Mouse (Mus musculus): ENCODE measurements around the gene Wasl. TPM values are rescaled to one million over a fixed set of nuclear protein-coding genes. Genes with fewer than 3 reads are reported as not detected.

The Wasl gene
- polyA plus RNA-seq, 1 experiment: 4.0 TPM

DNA sequence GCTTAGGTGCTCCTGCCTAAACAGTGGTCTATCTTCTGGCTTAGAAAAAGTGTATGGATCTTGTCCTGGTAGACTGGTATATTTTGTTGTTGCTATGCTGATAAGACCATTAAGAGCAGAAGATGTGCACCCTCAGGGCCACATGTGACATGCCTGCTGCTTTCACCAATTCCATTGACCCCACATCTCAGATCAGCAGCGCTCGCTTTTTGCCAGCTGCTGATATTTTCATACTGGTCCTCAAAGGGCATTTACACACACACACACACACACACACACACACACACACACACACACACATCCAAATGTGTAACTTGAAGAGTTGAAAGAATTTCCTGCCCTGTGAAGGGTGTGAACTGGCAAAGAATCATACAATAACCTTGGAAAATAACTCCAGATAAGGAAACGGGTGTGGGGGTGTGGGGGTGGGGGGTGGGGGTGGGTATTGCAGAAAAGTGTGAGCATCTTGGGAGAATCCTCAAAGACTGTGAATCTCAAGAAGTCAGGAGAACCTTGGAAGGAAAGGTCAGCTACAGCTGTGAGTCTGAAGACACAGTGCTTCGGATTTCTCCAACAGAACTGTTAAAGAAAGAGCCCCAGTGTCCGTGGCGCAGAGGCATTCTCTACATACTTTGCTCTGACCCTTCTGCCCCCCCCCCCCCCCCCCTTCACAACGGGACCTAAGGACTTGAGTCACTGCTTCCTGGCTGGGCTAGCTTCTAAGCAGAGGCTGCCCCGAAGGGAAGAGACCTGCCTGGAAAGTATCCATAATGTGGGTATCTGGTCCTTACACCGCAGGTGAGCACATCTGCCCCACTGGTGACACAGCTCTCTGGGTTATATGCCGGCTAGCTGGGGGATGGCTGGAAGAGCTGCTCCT is 79.1 kb downstream of the Wasl start:
- Histone ChIP-seq H3K9me3 (ENCODE audit: control insufficient read depth, low read length) (no peaks in the 10 kb centered on the region), H3K27me3 (ENCODE audit: control insufficient read depth) (no peaks in the 10 kb centered on the region), H3K36me3 (ENCODE audit: control insufficient read depth) (no peaks in the 10 kb centered on the region), H3K4me1 (ENCODE audit: control insufficient read depth) (no peaks in the 10 kb centered on the region), H3K4me3 (replicated peaks) (no peak overlapping the region)
- TF ChIP-seq GATA1 (IDR thresholded peaks at IDR 0.05; ENCODE audit: low read length) (no peak), TAL1 (IDR thresholded peaks at IDR 0.05; ENCODE audit: low read length) (no peak)

DNA sequence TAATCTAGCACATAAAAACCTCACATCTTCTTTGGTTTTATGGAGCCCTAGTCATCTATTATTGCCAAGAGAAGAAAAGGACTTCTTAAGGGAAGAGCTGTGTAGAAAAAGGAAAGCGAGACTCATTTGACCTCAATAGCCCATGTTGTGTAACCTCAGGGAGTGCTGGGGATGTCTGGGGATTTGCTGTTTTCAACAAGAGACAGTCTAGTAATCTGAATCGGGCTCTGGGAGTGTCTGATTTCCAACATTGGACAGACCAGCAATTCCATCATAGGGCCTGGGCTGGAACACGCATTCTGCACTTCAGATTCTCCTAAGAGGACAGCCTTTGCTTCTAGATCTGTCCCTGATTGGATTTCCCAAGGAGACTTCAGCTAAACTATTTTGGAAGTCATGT is 81.4 kb downstream of the Wasl start:
- no peak for TF ChIP-seq TAL1 (IDR thresholded peaks at IDR 0.05; ENCODE audit: low read length)
- TF ChIP-seq GATA1 (IDR thresholded peaks at IDR 0.05; ENCODE audit: low read length): no peak
- no peaks in the 10 kb centered on the region for H3K9me3 ChIP-seq (ENCODE audit: control insufficient read depth, low read length)
- H3K36me3 ChIP-seq (ENCODE audit: control insufficient read depth): no peaks in the 10 kb centered on the region
- no peak overlapping the region for H3K4me3 ChIP-seq (replicated peaks)
- no peaks in the 10 kb centered on the region for H3K27me3 ChIP-seq (ENCODE audit: control insufficient read depth)
- H3K4me1 ChIP-seq (ENCODE audit: control insufficient read depth): no peaks in the 10 kb centered on the region

- no peak overlapping the region for H3K4me3 ChIP-seq (replicated peaks)
- no peaks in the 10 kb centered on the region for H3K36me3 ChIP-seq (ENCODE audit: control insufficient read depth)
- H3K9me3 ChIP-seq (ENCODE audit: control insufficient read depth, low read length): no peaks in the 10 kb centered on the region; the same call in 1 of the 2 replicates
- no peak for TF ChIP-seq TAL1 (IDR thresholded peaks at IDR 0.05; ENCODE audit: low read length)
- TF ChIP-seq GATA1 (IDR thresholded peaks at IDR 0.05; ENCODE audit: low read length): no peak
- H3K4me1 ChIP-seq (ENCODE audit: control insufficient read depth): no peaks in the 10 kb centered on the region
- H3K27me3 ChIP-seq (ENCODE audit: control insufficient read depth): no peaks in the 10 kb centered on the region
These were observed 91.5 kb downstream of the Wasl start for GRCm38 (mm10) chr6:24573319-24573718.

DNA sequence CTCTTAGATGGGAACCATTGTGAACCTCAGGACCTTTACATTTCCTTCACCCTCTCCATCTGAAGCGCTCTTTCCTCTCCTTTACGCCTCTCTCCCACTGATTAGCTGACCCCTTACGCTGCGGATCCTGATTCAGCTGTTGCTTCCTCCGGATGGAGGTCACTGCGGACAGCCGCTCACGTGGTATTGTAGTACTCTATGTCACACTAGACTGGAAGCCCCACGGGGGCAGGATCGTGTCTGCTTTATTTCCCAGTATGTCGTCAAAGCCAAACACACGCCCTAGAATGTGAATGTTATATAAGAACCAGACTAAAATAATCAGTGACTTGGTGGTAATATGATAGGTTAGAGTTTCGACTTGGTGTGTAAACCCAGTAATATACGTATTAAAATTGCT is 92.4 kb downstream of the Wasl start:
- TF ChIP-seq TAL1 (IDR thresholded peaks at IDR 0.05; ENCODE audit: low read length): no peak
- no peak for TF ChIP-seq GATA1 (IDR thresholded peaks at IDR 0.05; ENCODE audit: low read length)
- Histone ChIP-seq H3K4me1 (ENCODE audit: control insufficient read depth) (no peaks in the 10 kb centered on the region), H3K27me3 (ENCODE audit: control insufficient read depth) (no peaks in the 10 kb centered on the region), H3K36me3 (ENCODE audit: control insufficient read depth) (no peaks in the 10 kb centered on the region), H3K4me3 (replicated peaks) (no peak overlapping the region), H3K9me3 (ENCODE audit: control insufficient read depth, low read length) (no peaks in the 10 kb centered on the region; the same call in 1 of the 2 replicates)

DNA sequence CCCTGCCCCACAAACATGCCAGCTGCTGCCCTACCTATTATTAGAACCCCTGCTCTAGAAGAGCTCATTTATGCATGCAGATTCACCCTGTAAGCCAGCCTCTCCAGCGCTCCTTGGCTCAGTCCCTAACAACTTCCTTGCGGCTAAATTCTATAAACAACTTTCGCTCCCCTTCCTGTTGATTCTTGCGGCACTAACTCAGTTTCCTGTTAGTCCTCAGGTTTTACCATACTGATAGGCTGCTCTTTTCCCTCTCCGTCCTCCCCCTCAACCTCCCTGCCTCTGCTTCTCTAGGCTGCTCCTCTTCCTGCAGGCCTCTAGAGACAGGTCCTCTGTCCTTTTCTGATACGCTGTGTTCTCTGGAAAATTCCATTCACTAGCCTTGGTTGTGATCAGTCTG is 93.7 kb downstream of the Wasl start:
- Histone ChIP-seq H3K4me3 (replicated peaks) (no peak overlapping the region), H3K36me3 (ENCODE audit: control insufficient read depth) (no peaks in the 10 kb centered on the region), H3K4me1 (ENCODE audit: control insufficient read depth) (no peaks in the 10 kb centered on the region), H3K27me3 (ENCODE audit: control insufficient read depth) (no peaks in the 10 kb centered on the region), H3K9me3 (ENCODE audit: control insufficient read depth, low read length) (no peaks in the 10 kb centered on the region; the same call in 1 of the 2 replicates)
- TF ChIP-seq TAL1 (IDR thresholded peaks at IDR 0.05; ENCODE audit: low read length) (no peak), GATA1 (IDR thresholded peaks at IDR 0.05; ENCODE audit: low read length) (no peak)

- no peaks in the 10 kb centered on the region; the same call in 1 of the 2 replicates for H3K9me3 ChIP-seq (ENCODE audit: control insufficient read depth, low read length)
- no peaks in the 10 kb centered on the region for H3K4me1 ChIP-seq (ENCODE audit: control insufficient read depth)
- no peak for TF ChIP-seq GATA1 (IDR thresholded peaks at IDR 0.05; ENCODE audit: low read length)
- TF ChIP-seq TAL1 (IDR thresholded peaks at IDR 0.05; ENCODE audit: low read length): no peak
- no peaks in the 10 kb centered on the region for H3K27me3 ChIP-seq (ENCODE audit: control insufficient read depth)
- no peaks in the 10 kb centered on the region for H3K36me3 ChIP-seq (ENCODE audit: control insufficient read depth)
- no peak overlapping the region for H3K4me3 ChIP-seq (replicated peaks)
These were observed 94.5 kb downstream of the Wasl start for GRCm38 (mm10) chr6:24570278-24570677.

GRCm38 (mm10) chr6:24569711-24570110 is 95.1 kb downstream of the Wasl start:
- Histone ChIP-seq H3K27me3 (ENCODE audit: control insufficient read depth) (no peaks in the 10 kb centered on the region), H3K36me3 (ENCODE audit: control insufficient read depth) (no peaks in the 10 kb centered on the region), H3K4me1 (ENCODE audit: control insufficient read depth) (no peaks in the 10 kb centered on the region), H3K9me3 (ENCODE audit: control insufficient read depth, low read length) (no peaks in the 10 kb centered on the region; the same call in 1 of the 2 replicates), H3K4me3 (replicated peaks) (no peak overlapping the region)
- TF ChIP-seq GATA1 (IDR thresholded peaks at IDR 0.05; ENCODE audit: low read length) (no peak), TAL1 (IDR thresholded peaks at IDR 0.05; ENCODE audit: low read length) (no peak)

DNA sequence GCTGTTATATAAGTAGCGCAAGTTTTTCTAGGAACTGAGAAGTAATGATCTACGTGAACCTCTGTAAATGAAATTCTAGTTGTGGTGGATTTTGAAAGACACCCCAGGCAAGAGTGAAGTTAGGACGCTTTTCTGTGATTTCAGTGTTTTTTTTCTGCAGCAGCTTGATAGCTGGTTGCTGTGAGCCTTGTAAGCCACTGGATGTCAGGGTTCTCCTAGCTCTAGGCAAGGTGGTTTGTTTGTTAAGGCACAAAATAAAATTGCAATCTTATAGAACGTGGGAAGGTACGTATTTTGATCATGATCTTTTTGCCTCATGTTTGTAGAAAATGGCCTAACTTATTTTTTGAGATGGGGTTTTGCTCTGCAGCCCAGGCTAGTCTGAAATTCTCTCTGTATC is 95.8 kb downstream of the Wasl start:
- TF ChIP-seq GATA1 (IDR thresholded peaks at IDR 0.05; ENCODE audit: low read length): no peak
- TF ChIP-seq TAL1 (IDR thresholded peaks at IDR 0.05; ENCODE audit: low read length): no peak
- Histone ChIP-seq H3K4me1 (ENCODE audit: control insufficient read depth) (no peaks in the 10 kb centered on the region), H3K36me3 (ENCODE audit: control insufficient read depth) (no peaks in the 10 kb centered on the region), H3K4me3 (replicated peaks) (no peak overlapping the region), H3K9me3 (ENCODE audit: control insufficient read depth, low read length) (no peaks in the 10 kb centered on the region; the same call in 1 of the 2 replicates), H3K27me3 (ENCODE audit: control insufficient read depth) (no peaks in the 10 kb centered on the region)

DNA sequence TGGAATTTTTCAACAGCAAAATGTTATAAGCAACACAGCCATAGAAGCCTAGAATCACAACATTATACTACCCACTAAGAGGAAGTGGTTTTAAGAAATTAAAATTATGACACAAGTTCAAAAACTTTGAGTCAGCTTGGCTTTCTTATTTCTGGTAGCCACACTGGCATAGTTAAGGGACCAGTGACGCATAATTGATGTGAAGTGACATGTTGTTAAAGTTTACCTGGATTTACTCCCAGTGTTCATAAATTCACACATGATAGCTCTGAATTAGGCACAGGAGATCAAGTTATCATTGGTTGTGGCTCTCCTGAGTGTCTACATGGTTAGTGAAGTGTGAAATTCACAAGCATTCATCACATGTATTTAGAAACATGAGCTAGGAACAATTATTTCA is 99.9 kb downstream of the Wasl start:
- H3K36me3 ChIP-seq (ENCODE audit: control insufficient read depth): no peaks in the 10 kb centered on the region
- TF ChIP-seq TAL1 (IDR thresholded peaks at IDR 0.05; ENCODE audit: low read length) (no peak), GATA1 (IDR thresholded peaks at IDR 0.05; ENCODE audit: low read length) (no peak)
- H3K27me3 ChIP-seq (ENCODE audit: control insufficient read depth): no peaks in the 10 kb centered on the region
- no peak overlapping the region for H3K4me3 ChIP-seq (replicated peaks)
- H3K4me1 ChIP-seq (ENCODE audit: control insufficient read depth): no peaks in the 10 kb centered on the region
- H3K9me3 ChIP-seq (ENCODE audit: control insufficient read depth, low read length): no peaks in the 10 kb centered on the region
